Mouse (Mus musculus) embryonic facial prominence, embryonic 13.5 days (tissue): ENCODE data around the gene Dll4. TPM values are rescaled to one million over a fixed set of nuclear protein-coding genes. Genes with fewer than 3 reads are reported as not detected.

Experiments used
- ATAC-seq: fragments of 200-750 bp; cut with Nextera tagmentation; 2 replicates; pipeline ENCODE4 v1.8.0; 2017; ENCODE audit warnings: low read depth; ENCODE audit not compliant: insufficient number of reproducible peaks, insufficient read depth, low FRiP score, low TSS enrichment
- H3K27ac ChIP-seq: fragments of 300-500 bp; sonication (generic); 2 replicates; pipeline ENCODE4 v1.5.1; 2015; ENCODE audit warnings: moderate library complexity, mild to moderate bottlenecking, inconsistent platforms
- H3K27me3 ChIP-seq: fragments of 300-500 bp; sonication (generic); 2 replicates; pipeline ENCODE4 v1.6.1; 2015; ENCODE audit warnings: mild to moderate bottlenecking, inconsistent platforms
- H3K36me3 ChIP-seq: fragments of 300-500 bp; sonication (generic); 2 replicates; pipeline ENCODE4 v1.6.1; 2015; ENCODE audit warnings: mild to moderate bottlenecking, inconsistent platforms
- H3K4me1 ChIP-seq: fragments of 300-500 bp; sonication (generic); 2 replicates; pipeline ENCODE4 v1.6.1; 2015; ENCODE audit warnings: inconsistent platforms
- H3K4me2 ChIP-seq: fragments of 300-500 bp; sonication (generic); 2 replicates; pipeline ENCODE4 v1.6.1; 2015; ENCODE audit warnings: moderate library complexity, mild to moderate bottlenecking, inconsistent platforms
- H3K4me3 ChIP-seq: fragments of 300-500 bp; sonication (generic); 2 replicates; pipeline ENCODE4 v1.5.1; 2015; ENCODE audit warnings: mild to moderate bottlenecking, inconsistent platforms
- H3K9ac ChIP-seq: fragments of 300-500 bp; sonication (generic); 2 replicates; pipeline ENCODE4 v1.6.1; 2015; ENCODE audit warnings: mild to moderate bottlenecking, inconsistent platforms
- H3K9me3 ChIP-seq: fragments of 300-500 bp; sonication (generic); 2 replicates; pipeline ENCODE4 v1.6.1; 2016; ENCODE audit warnings: inconsistent platforms
- WGBS: fragments of 180-500 bp; shearing (Covaris S2); methylation state at CpG from one replicate; pipeline ENCODE4 v1.1.7; 2015; ENCODE audit warnings: mixed read lengths; 5-methylcytosine and 5-hydroxymethylcytosine counted together
- polyA plus RNA-seq: library from polyadenylated mRNA; unstranded; fragments of >200 nt; fragmentation: Nextera tagmentation; extraction: Ambion mirVana; gene quantifications from 2 replicates; pipeline ENCODE4 v1.2.1, GENCODE M21; 2015

Gene Dll4
- polyA plus RNA-seq, 1 experiment from 2014 or later = 4.2 TPM

- no peak overlapping the region for H3K4me2 ChIP-seq
- H3K27me3 ChIP-seq = peaks cover 16% of the 10 kb centered on the region
- no peak overlapping the region for H3K27ac ChIP-seq
These were observed 10.9 kb downstream of the Dll4 start for GRCm38 (mm10) chr2:119336470-119336869.

GRCm38 (mm10) chr2:119337425-119338265 is 12.1 kb downstream of the Dll4 start:
- Histone ChIP-seq H3K4me3 (peak overlapping the region; percentile 54), H3K27ac (peak overlapping the region; percentile 60; the same call in 1 of the 2 replicates), H3K36me3 (no peaks in the 10 kb centered on the region), H3K9ac (peak overlapping the region; percentile 75), H3K9me3 (no peaks in the 10 kb centered on the region), H3K4me1 (peaks cover 5% of the 10 kb centered on the region; the same call in 1 of the 2 replicates), H3K4me2 (peak overlapping the region; percentile 83), H3K27me3 (peaks cover 4% of the 10 kb centered on the region)
- peak; percentile 67 for ATAC-seq
- 8% methylated on average over 60 of the region's 60 CpGs for WGBS

More at GRCm38 (mm10) chr2:119336470-119336869, 10.9 kb downstream of the Dll4 start:
- Histone ChIP-seq H3K4me3 (no peak overlapping the region), H3K9me3 (no peaks in the 10 kb centered on the region), H3K9ac (no peak overlapping the region), H3K36me3 (no peaks in the 10 kb centered on the region), H3K4me1 (peaks cover 5% of the 10 kb centered on the region; the same call in 1 of the 2 replicates)
- ATAC-seq = no peak
- WGBS = 60% methylated on average over 10 of the region's 10 CpGs

GRCm38 (mm10) chr2:119344537-119345138 is 19.1 kb downstream of the Dll4 start:
- H3K27ac ChIP-seq = no peak overlapping the region
- no peaks in the 10 kb centered on the region for H3K4me1 ChIP-seq
- WGBS = 46% methylated on average over 6 of the region's 6 CpGs
- no peak overlapping the region for H3K4me3 ChIP-seq
- H3K9ac ChIP-seq = no peak overlapping the region
- H3K9me3 ChIP-seq = no peaks in the 10 kb centered on the region
- H3K4me2 ChIP-seq = no peak overlapping the region
- no peaks in the 10 kb centered on the region for H3K36me3 ChIP-seq
- no peak for ATAC-seq
- peaks cover 10% of the 10 kb centered on the region for H3K27me3 ChIP-seq

GRCm38 (mm10) chr2:119350555-119351486 is 25.2 kb downstream of the Dll4 start, which contains the start of gene Chac1:
Gene Chac1, plus strand, starts transcription at chr2:119351229.
- no peaks in the 10 kb centered on the region for H3K9me3 ChIP-seq
- H3K36me3 ChIP-seq = no peaks in the 10 kb centered on the region; the same call in 1 of the 2 replicates
- H3K27ac ChIP-seq = no peak within 1 kb of the TSS
- H3K4me1 ChIP-seq = peaks cover 11% of the 10 kb centered on the region; the same call in 1 of the 2 replicates
- H3K9ac ChIP-seq = peak within 1 kb of the TSS; percentile 74
- H3K4me2 ChIP-seq = peak within 1 kb of the TSS; percentile 86
- 5% methylated on average over 58 of the region's 58 CpGs for WGBS
- peaks cover 38% of the 10 kb centered on the region for H3K27me3 ChIP-seq
- ATAC-seq = peak; percentile 86; the same call in 1 of the 2 replicates
- peak within 1 kb of the TSS; percentile 58 for H3K4me3 ChIP-seq

- Histone ChIP-seq H3K4me1 (peaks cover 11% of the 10 kb centered on the region; the same call in 1 of the 2 replicates), H3K36me3 (no peaks in the 10 kb centered on the region; the same call in 1 of the 2 replicates), H3K4me2 (no peak overlapping the region), H3K27ac (no peak overlapping the region), H3K9me3 (peaks cover 3% of the 10 kb centered on the region; the same call in 1 of the 2 replicates), H3K9ac (no peak overlapping the region), H3K4me3 (no peak overlapping the region), H3K27me3 (peaks cover 32% of the 10 kb centered on the region)
- WGBS = 85% methylated on average over 8 of the region's 8 CpGs
- ATAC-seq = no peak
These were observed 28.1 kb downstream of the Dll4 start for GRCm38 (mm10) chr2:119353707-119354106.

- Histone ChIP-seq H3K4me2 (no peak overlapping the region), H3K36me3 (no peaks in the 10 kb centered on the region; the same call in 1 of the 2 replicates), H3K9me3 (peaks cover 3% of the 10 kb centered on the region; the same call in 1 of the 2 replicates), H3K27me3 (peaks cover 23% of the 10 kb centered on the region), H3K4me1 (peaks cover 11% of the 10 kb centered on the region; the same call in 1 of the 2 replicates), H3K9ac (no peak overlapping the region), H3K27ac (no peak overlapping the region), H3K4me3 (no peak overlapping the region)
- no peak for ATAC-seq
- 80% methylated on average over 3 of the region's 3 CpGs for WGBS
These were observed 29.5 kb downstream of the Dll4 start for GRCm38 (mm10) chr2:119355089-119355488.

GRCm38 (mm10) chr2:119355651-119356050 is 30.1 kb downstream of the Dll4 start:
- Histone ChIP-seq H3K9me3 (peaks cover 3% of the 10 kb centered on the region; the same call in 1 of the 2 replicates), H3K27ac (no peak overlapping the region), H3K4me3 (no peak overlapping the region), H3K9ac (no peak overlapping the region), H3K4me2 (no peak overlapping the region), H3K27me3 (peaks cover 18% of the 10 kb centered on the region), H3K36me3 (no peaks in the 10 kb centered on the region; the same call in 1 of the 2 replicates), H3K4me1 (peaks cover 7% of the 10 kb centered on the region; the same call in 1 of the 2 replicates)
- whole genome bisulfite sequencing = 22% methylated on average over 7 of the region's 7 CpGs
- no peak for ATAC-seq

- H3K9ac ChIP-seq = no peak overlapping the region
- H3K4me1 ChIP-seq = peaks cover 4% of the 10 kb centered on the region; the same call in 1 of the 2 replicates
- H3K27me3 ChIP-seq = peaks cover 11% of the 10 kb centered on the region
- ATAC-seq = no peak
- no peak overlapping the region for H3K4me2 ChIP-seq
- no peaks in the 10 kb centered on the region; the same call in 1 of the 2 replicates for H3K36me3 ChIP-seq
- no peak overlapping the region for H3K27ac ChIP-seq
- H3K9me3 ChIP-seq = peaks cover 3% of the 10 kb centered on the region; the same call in 1 of the 2 replicates
- H3K4me3 ChIP-seq = no peak overlapping the region
These were observed 30.7 kb downstream of the Dll4 start for GRCm38 (mm10) chr2:119356310-119356709.

GRCm38 (mm10) chr2:119356805-119357204 is 31.2 kb downstream of the Dll4 start:
- Histone ChIP-seq H3K4me2 (no peak overlapping the region), H3K36me3 (no peaks in the 10 kb centered on the region; the same call in 1 of the 2 replicates), H3K9ac (no peak overlapping the region), H3K4me3 (no peak overlapping the region), H3K4me1 (no peaks in the 10 kb centered on the region), H3K27ac (no peak overlapping the region), H3K27me3 (peaks cover 6% of the 10 kb centered on the region), H3K9me3 (peaks cover 3% of the 10 kb centered on the region; the same call in 1 of the 2 replicates)
- 0 out of 2 replicates have a peak, but pooled peaks have one; percentile 44 for ATAC-seq
- WGBS = 86% methylated on average over 5 of the region's 5 CpGs

- H3K4me3 ChIP-seq = no peak overlapping the region
- peaks cover 3% of the 10 kb centered on the region; the same call in 1 of the 2 replicates for H3K9me3 ChIP-seq
- no peaks in the 10 kb centered on the region; the same call in 1 of the 2 replicates for H3K36me3 ChIP-seq
- H3K4me1 ChIP-seq = no peaks in the 10 kb centered on the region
- H3K27ac ChIP-seq = no peak overlapping the region
- no peak overlapping the region for H3K4me2 ChIP-seq
- WGBS = 82% methylated on average over 6 of the region's 6 CpGs
- no peak for ATAC-seq
- H3K27me3 ChIP-seq = no peaks in the 10 kb centered on the region
- no peak overlapping the region for H3K9ac ChIP-seq
These were observed 32.7 kb downstream of the Dll4 start for GRCm38 (mm10) chr2:119358249-119358648.
